Mouse (Mus musculus) kidney, embryonic 15.5 days (tissue): ENCODE measurements around the gene Pccb. TPM values are rescaled to one million over a fixed set of nuclear protein-coding genes. Genes with fewer than 3 reads are reported as not detected.

Experiments
- ATAC-seq: fragments of 200-750 bp; cut with Nextera tagmentation; replicated peaks from 2 replicates; pipeline ENCODE4 v1.8.0; 2017; ENCODE audit warnings: moderate TSS enrichment; ENCODE audit not compliant: low FRiP score
- H3K27ac ChIP-seq: fragments of 300-500 bp; sonication (generic); 2 replicates; pipeline ENCODE4 v1.5.1; 2015; ENCODE audit warnings: mild to moderate bottlenecking, inconsistent platforms
- H3K27me3 ChIP-seq: fragments of 300-500 bp; sonication (generic); 2 replicates; pipeline ENCODE4 v1.6.1; 2015; ENCODE audit warnings: inconsistent platforms
- H3K36me3 ChIP-seq: fragments of 300-500 bp; sonication (generic); 2 replicates; pipeline ENCODE4 v1.6.1; 2015; ENCODE audit warnings: inconsistent platforms
- H3K4me1 ChIP-seq: fragments of 300-500 bp; sonication (generic); 2 replicates; pipeline ENCODE4 v1.6.1; 2015; ENCODE audit warnings: inconsistent platforms
- H3K4me2 ChIP-seq: fragments of 300-500 bp; sonication (generic); 2 replicates; pipeline ENCODE4 v1.6.1; 2015; ENCODE audit warnings: moderate library complexity, mild to moderate bottlenecking, inconsistent platforms
- H3K4me3 ChIP-seq: fragments of 300-500 bp; sonication (generic); replicated peaks from 2 replicates; pipeline ENCODE4 v1.5.1; 2015; ENCODE audit warnings: mild to moderate bottlenecking, inconsistent platforms
- H3K9ac ChIP-seq: fragments of 300-500 bp; sonication (generic); 2 replicates; pipeline ENCODE4 v1.6.1; 2015; ENCODE audit warnings: mild to moderate bottlenecking, inconsistent platforms
- H3K9me3 ChIP-seq: fragments of 300-500 bp; sonication (generic); replicated peaks from 2 replicates; pipeline ENCODE4 v1.6.1; 2016; ENCODE audit warnings: inconsistent platforms
- WGBS: fragments of 180-500 bp; shearing (Covaris S2); methylation state at CpG from one replicate; pipeline ENCODE4 v1.1.7; 2015; ENCODE audit warnings: mixed read lengths; 5-methylcytosine and 5-hydroxymethylcytosine counted together
- polyA plus RNA-seq: library from polyadenylated mRNA; unstranded; fragments of >200 nt; fragmentation: Nextera tagmentation; extraction: Ambion mirVana; gene quantifications from 2 replicates; pipeline ENCODE4 v1.2.1, GENCODE M21; 2015

The Pccb gene
- polyA plus RNA-seq, 1 experiment from 2014 or later = 26.4 TPM

GRCm38 (mm10) chr9:101002841-101003240, 31.9 kb downstream of the Pccb start:
- H3K27me3 ChIP-seq = no peaks in the 10 kb centered on the region
- no peaks in the 10 kb centered on the region; the same call in 1 of the 2 replicates for H3K9me3 ChIP-seq
- ATAC-seq = no peak
- no peak overlapping the region for H3K4me2 ChIP-seq
- H3K4me3 ChIP-seq = no peak overlapping the region
- 0 out of 2 replicates have a peak, but pooled peaks cover 7% of the 10 kb centered on the region for H3K4me1 ChIP-seq
- no peak overlapping the region for H3K9ac ChIP-seq
- H3K36me3 ChIP-seq = peaks cover 37% of the 10 kb centered on the region
- no peak overlapping the region for H3K27ac ChIP-seq
- whole genome bisulfite sequencing = 96% methylated on average over 8 of the region's 8 CpGs

- H3K27me3 ChIP-seq = no peaks in the 10 kb centered on the region
- ATAC-seq = no peak
- H3K4me2 ChIP-seq = no peak overlapping the region
- WGBS = 96% methylated on average over 4 of the region's 4 CpGs
- 0 out of 2 replicates have a peak, but pooled peaks cover 7% of the 10 kb centered on the region for H3K4me1 ChIP-seq
- no peak overlapping the region for H3K27ac ChIP-seq
- H3K9me3 ChIP-seq = no peaks in the 10 kb centered on the region; the same call in 1 of the 2 replicates
- no peak overlapping the region for H3K9ac ChIP-seq
- peaks cover 37% of the 10 kb centered on the region for H3K36me3 ChIP-seq
- H3K4me3 ChIP-seq = no peak overlapping the region
Measured at GRCm38 (mm10) chr9:101002053-101002452, 32.6 kb downstream of the Pccb start.

GRCm38 (mm10) chr9:100997138-100997537, 37.6 kb downstream of the Pccb start:
- Histone ChIP-seq H3K4me2 (no peak overlapping the region), H3K27me3 (no peaks in the 10 kb centered on the region), H3K4me1 (no peaks in the 10 kb centered on the region), H3K4me3 (no peak overlapping the region), H3K9me3 (no peaks in the 10 kb centered on the region; the same call in 1 of the 2 replicates), H3K36me3 (peaks cover 38% of the 10 kb centered on the region), H3K9ac (no peak overlapping the region), H3K27ac (no peak overlapping the region)
- WGBS = 97% methylated on average over 2 of the region's 2 CpGs
- no peak for ATAC-seq

GRCm38 (mm10) chr9:100993937-100994336, 40.8 kb downstream of the Pccb start:
- ATAC-seq = no peak
- no peak overlapping the region for H3K27ac ChIP-seq
- 92% methylated on average over 4 of the region's 4 CpGs for WGBS
- H3K27me3 ChIP-seq = no peaks in the 10 kb centered on the region
- H3K9me3 ChIP-seq = no peaks in the 10 kb centered on the region
- no peak overlapping the region for H3K9ac ChIP-seq
- no peak overlapping the region for H3K4me3 ChIP-seq
- H3K36me3 ChIP-seq = peaks cover 42% of the 10 kb centered on the region
- H3K4me2 ChIP-seq = no peak overlapping the region
- no peaks in the 10 kb centered on the region for H3K4me1 ChIP-seq

- H3K36me3 ChIP-seq = peaks cover 38% of the 10 kb centered on the region
- no peaks in the 10 kb centered on the region for H3K27me3 ChIP-seq
- no peaks in the 10 kb centered on the region for H3K4me1 ChIP-seq
- no peak overlapping the region for H3K27ac ChIP-seq
- no peak overlapping the region for H3K4me2 ChIP-seq
- WGBS = 93% methylated on average over 2 of the region's 2 CpGs
- ATAC-seq = no peak
- no peaks in the 10 kb centered on the region for H3K9me3 ChIP-seq
- H3K9ac ChIP-seq = no peak overlapping the region
- no peak overlapping the region for H3K4me3 ChIP-seq
Measured at GRCm38 (mm10) chr9:100992191-100992590, 42.5 kb downstream of the Pccb start.

GRCm38 (mm10) chr9:100991321-100991720, 43.4 kb downstream of the Pccb start:
- Histone ChIP-seq H3K27me3 (no peaks in the 10 kb centered on the region), H3K9ac (no peak overlapping the region), H3K4me2 (no peak overlapping the region), H3K27ac (no peak overlapping the region), H3K4me1 (no peaks in the 10 kb centered on the region), H3K4me3 (no peak overlapping the region), H3K9me3 (no peaks in the 10 kb centered on the region), H3K36me3 (peaks cover 42% of the 10 kb centered on the region)
- WGBS = 92% methylated on average over 2 of the region's 2 CpGs
- no peak for ATAC-seq

GRCm38 (mm10) chr9:100990609-100991008, 44.1 kb downstream of the Pccb start:
- Histone ChIP-seq H3K9me3 (no peaks in the 10 kb centered on the region), H3K27ac (no peak overlapping the region), H3K4me1 (no peaks in the 10 kb centered on the region), H3K4me3 (no peak overlapping the region), H3K27me3 (no peaks in the 10 kb centered on the region), H3K36me3 (peaks cover 43% of the 10 kb centered on the region), H3K4me2 (no peak overlapping the region), H3K9ac (no peak overlapping the region)
- ATAC-seq = no peak
- 88% methylated on average over 5 of the region's 5 CpGs for WGBS

GRCm38 (mm10) chr9:100987850-100988249, 46.8 kb downstream of the Pccb start:
- Histone ChIP-seq H3K27me3 (no peaks in the 10 kb centered on the region), H3K27ac (no peak overlapping the region), H3K4me1 (no peaks in the 10 kb centered on the region), H3K4me3 (no peak overlapping the region), H3K9ac (no peak overlapping the region), H3K4me2 (no peak overlapping the region), H3K36me3 (peaks cover 47% of the 10 kb centered on the region), H3K9me3 (no peaks in the 10 kb centered on the region)
- 93% methylated on average over 3 of the region's 3 CpGs for WGBS
- no peak for ATAC-seq

- no peaks in the 10 kb centered on the region for H3K9me3 ChIP-seq
- 96% methylated on average over 5 of the region's 5 CpGs for WGBS
- H3K27ac ChIP-seq = no peak overlapping the region
- no peaks in the 10 kb centered on the region for H3K4me1 ChIP-seq
- H3K9ac ChIP-seq = no peak overlapping the region
- H3K4me2 ChIP-seq = no peak overlapping the region
- H3K36me3 ChIP-seq = peaks cover 48% of the 10 kb centered on the region
- no peak overlapping the region for H3K4me3 ChIP-seq
- no peak for ATAC-seq
- no peaks in the 10 kb centered on the region for H3K27me3 ChIP-seq
Measured at GRCm38 (mm10) chr9:100987006-100987405, 47.7 kb downstream of the Pccb start.

- Histone ChIP-seq H3K4me1 (no peaks in the 10 kb centered on the region), H3K36me3 (peaks cover 40% of the 10 kb centered on the region), H3K9ac (no peak overlapping the region), H3K4me3 (no peak overlapping the region), H3K9me3 (no peaks in the 10 kb centered on the region), H3K4me2 (no peak overlapping the region), H3K27ac (no peak overlapping the region), H3K27me3 (no peaks in the 10 kb centered on the region)
- WGBS = 93% methylated on average over 25 of the region's 25 CpGs
- ATAC-seq = no peak
Measured at GRCm38 (mm10) chr9:100984381-100985310, 50.1 kb downstream of the Pccb start.

- 85% methylated on average over 7 of the region's 7 CpGs for WGBS
- no peaks in the 10 kb centered on the region for H3K4me1 ChIP-seq
- no peak overlapping the region for H3K4me3 ChIP-seq
- ATAC-seq = no peak
- no peak overlapping the region for H3K9ac ChIP-seq
- H3K4me2 ChIP-seq = no peak overlapping the region
- no peak overlapping the region for H3K27ac ChIP-seq
- H3K9me3 ChIP-seq = no peaks in the 10 kb centered on the region
- H3K27me3 ChIP-seq = no peaks in the 10 kb centered on the region
- H3K36me3 ChIP-seq = peaks cover 30% of the 10 kb centered on the region
Measured at GRCm38 (mm10) chr9:100982786-100983185, 51.9 kb downstream of the Pccb start.

GRCm38 (mm10) chr9:100979260-100979659, 55.4 kb downstream of the Pccb start:
- H3K4me1 ChIP-seq = no peaks in the 10 kb centered on the region
- no peak overlapping the region for H3K4me3 ChIP-seq
- no peak overlapping the region for H3K9ac ChIP-seq
- 0 out of 2 replicates have a peak, but pooled peaks have one; percentile 18 for ATAC-seq
- H3K27ac ChIP-seq = no peak overlapping the region
- no peaks in the 10 kb centered on the region for H3K9me3 ChIP-seq
- 0 out of 2 replicates have a peak, but pooled peaks cover 16% of the 10 kb centered on the region for H3K36me3 ChIP-seq
- WGBS = 61% methylated on average over 5 of the region's 5 CpGs
- no peaks in the 10 kb centered on the region for H3K27me3 ChIP-seq
- no peak overlapping the region for H3K4me2 ChIP-seq
